Mouse (Mus musculus) MN1 (cell line): ENCODE measurements around the gene Snupn.
A peak's percentile ranks its signal among the peaks of the same experiment; 100 is the strongest.

ENCODE experiments used
- DNase-seq: peaks from one replicate; pipeline ENCODE4 v3.0.0-alpha.2; 2016; ENCODE audit warnings: low spot score

Snupn gene

GRCm38 (mm10) chr9:57012393-57012792, 61.7 kb downstream of the Snupn start:
- no peak for DNase-seq

- DNase-seq, result no peak
Observed at GRCm38 (mm10) chr9:57012895-57013294, 62.2 kb downstream of the Snupn start.

GRCm38 (mm10) chr9:57013756-57014155, 63.1 kb downstream of the Snupn start:
- DNase-seq, result no peak

GRCm38 (mm10) chr9:57014766-57015165, 64.1 kb downstream of the Snupn start:
- no peak for DNase-seq

GRCm38 (mm10) chr9:57017631-57018030, 67.0 kb downstream of the Snupn start:
- DNase-seq, result no peak

- DNase-seq, result peak; percentile 12
Observed at GRCm38 (mm10) chr9:57031756-57032155, 81.1 kb downstream of the Snupn start.
